Mouse (Mus musculus) layer of hippocampus, postnatal 25 days (tissue): ENCODE results near the gene Oma1. TPM values are rescaled to one million over a fixed set of nuclear protein-coding genes. Genes with fewer than 3 reads are reported as not detected.

ENCODE experiments used
- DNase-seq, 2 experiments: peaks; one replicate each; pipeline ENCODE4 v3.0.0; 2022; ENCODE audit warnings: mixed read lengths in 2 of 2, low spot score in 1 of 2; ENCODE audit errors: extremely low spot score in 1 of 2
- total RNA-seq, 2 experiments: library from RNA; stranded (reverse); gene quantifications; 2 replicates each; pipeline ENCODE4 v1.2.3; 2021

Oma1 gene
- total RNA-seq, 2 experiments from 2014 or later = 7.5 to 9.0 TPM

GRCm38 (mm10) chr4:103352926-103353325 is 39.3 kb downstream of the Oma1 start:
- no peak for DNase-seq

- DNase-seq = no peak
These were observed 43.8 kb downstream of the Oma1 start for GRCm38 (mm10) chr4:103357457-103357856.

- DNase-seq = no peak
These were observed 45.4 kb downstream of the Oma1 start for GRCm38 (mm10) chr4:103358941-103359448.

GRCm38 (mm10) chr4:103382171-103382570 is 68.6 kb downstream of the Oma1 start:
- no peak for DNase-seq

- DNase-seq = no peak
These were observed 71.4 kb downstream of the Oma1 start for GRCm38 (mm10) chr4:103385031-103385430.

- DNase-seq = no peak
These were observed 72.5 kb downstream of the Oma1 start for GRCm38 (mm10) chr4:103385835-103386787.

GRCm38 (mm10) chr4:103387292-103387691 is 73.7 kb downstream of the Oma1 start:
- DNase-seq = no peak

GRCm38 (mm10) chr4:103388530-103389178 is 75.0 kb downstream of the Oma1 start:
- DNase-seq = no peak

GRCm38 (mm10) chr4:103389583-103389982 is 76.0 kb downstream of the Oma1 start:
- no peak for DNase-seq

GRCm38 (mm10) chr4:103390499-103390898 is 76.9 kb downstream of the Oma1 start:
- no peak for DNase-seq

GRCm38 (mm10) chr4:103395066-103395465 is 81.5 kb downstream of the Oma1 start:
- DNase-seq = no peak

- DNase-seq = no peak
These were observed 82.3 kb downstream of the Oma1 start for GRCm38 (mm10) chr4:103395905-103396304.

GRCm38 (mm10) chr4:103396876-103397275 is 83.3 kb downstream of the Oma1 start:
- no peak for DNase-seq

GRCm38 (mm10) chr4:103402581-103402980 is 89.0 kb downstream of the Oma1 start:
- no peak for DNase-seq

GRCm38 (mm10) chr4:103405321-103405720 is 91.7 kb downstream of the Oma1 start:
- no peak for DNase-seq

- DNase-seq = no peak
These were observed 96.7 kb downstream of the Oma1 start for GRCm38 (mm10) chr4:103410217-103410799.

Other genes with a start within 250 kb of the Oma1 start
- 10 to 100 TPM; 39.6 to 46.1 TPM for gene Mier1, start 199.4 kb upstream of the Oma1 start, total RNA-seq
- 10 to 100 TPM; 10.3 to 10.8 TPM for gene Wdr78, start 199.3 kb upstream of the Oma1 start, total RNA-seq
- gene Slc35d1, start 98.6 kb upstream of the Oma1 start, total RNA-seq = 10 to 100 TPM; 10.2 to 12.8 TPM
- gene 4921539E11Rik, start 22.9 kb upstream of the Oma1 start, total RNA-seq = not detected